Mouse (Mus musculus): ENCODE measurements around the gene Zfp764.

GRCm38 (mm10) chr7:127375271-127376245 lies 31.1 kb downstream of the Zfp764 start, which contains the start of gene Zfp747:
- TF ChIP-seq POLR2A (IDR thresholded peaks at IDR 0.05; ENCODE audit: extremely low read depth, insufficient read depth, low read length) (0 out of 2 replicates have a peak, but pooled peaks have one; percentile 28), CTCF (IDR thresholded peaks at IDR 0.05; ENCODE audit: low read depth, low read length) (peak; percentile 63)
